Mouse (Mus musculus) olfactory bulb, adult 2 months (tissue): Measurements from ENCODE around the gene Nr2f6.

Experiments
- CTCF ChIP-seq: fragments of 200-500 bp; IDR thresholded peaks from 2 replicates; pipeline ENCODE4 v1.5.1; 2012; ENCODE audit warnings: low read depth, mild to moderate bottlenecking, low read length, moderate library complexity; ENCODE audit not compliant: insufficient read depth
- POLR2A ChIP-seq: fragments of 200-500 bp; IDR thresholded peaks from 2 replicates; pipeline ENCODE4 v1.6.1; 2012; ENCODE audit warnings: mild to moderate bottlenecking, low read depth, low read length, moderate library complexity; ENCODE audit not compliant: insufficient read depth

DNA sequence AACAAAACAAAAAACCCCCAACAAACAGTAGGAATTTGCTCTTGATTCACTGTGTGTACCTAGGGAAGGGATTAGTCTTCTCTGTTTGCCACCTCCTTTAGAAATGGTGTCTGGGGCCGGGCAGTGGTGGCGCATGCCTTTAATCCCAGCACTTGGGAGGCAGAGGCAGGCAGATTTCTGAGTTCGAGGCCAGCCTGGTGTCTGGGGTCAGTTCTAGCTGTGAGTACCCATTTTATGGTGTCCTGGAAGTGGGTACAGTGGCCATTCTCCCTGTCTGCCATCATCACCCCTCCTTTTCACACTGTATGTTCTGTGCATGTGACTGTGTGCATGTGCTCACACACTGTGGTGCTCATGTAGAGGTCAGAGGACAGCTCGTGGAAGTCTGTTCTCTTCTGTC lies 26.5 kb upstream of the Nr2f6 start:
- TF ChIP-seq CTCF: no peak
- no peak for TF ChIP-seq POLR2A
